Mouse (Mus musculus) heart, postnatal 4 days (tissue): ENCODE data around the gene Thoc5. TPM values are rescaled to one million over a fixed set of nuclear protein-coding genes. Genes with fewer than 3 reads are reported as not detected.

Experiments used
- DNase-seq: peaks from one replicate; pipeline ENCODE4 v3.0.0; 2021
- total RNA-seq, 2 experiments: library from RNA; stranded (reverse); gene quantifications; 2 replicates each; pipeline ENCODE4 v1.2.3; 2021

The Thoc5 gene
- 10 to 100 TPM; 22.4 to 23.8 TPM for total RNA-seq

- peak; percentile 81 for DNase-seq
Observed at GRCm38 (mm10) chr11:4894848-4895816, at the start of gene Thoc5. Gene Thoc5, plus strand, starts transcription at chr11:4895320.

- peak; percentile 60 for DNase-seq
Observed at GRCm38 (mm10) chr11:4848483-4849248, 46.5 kb upstream of the Thoc5 start.

GRCm38 (mm10) chr11:4849258-4849943 lies 45.7 kb upstream of the Thoc5 start, which contains the start of gene Nf2:
Gene Nf2, minus strand, starts transcription at chr11:4849536.
- DNase-seq = peak; percentile 97

GRCm38 (mm10) chr11:4850404-4850803 lies 44.7 kb upstream of the Thoc5 start:
- no peak for DNase-seq

GRCm38 (mm10) chr11:4853021-4853420 lies 42.1 kb upstream of the Thoc5 start:
- no peak for DNase-seq

- no peak for DNase-seq
Observed at GRCm38 (mm10) chr11:4854181-4854580, 40.9 kb upstream of the Thoc5 start.

GRCm38 (mm10) chr11:4858416-4858815 lies 36.7 kb upstream of the Thoc5 start:
- DNase-seq = peak; percentile 12

- no peak for DNase-seq
Observed at GRCm38 (mm10) chr11:4860986-4861385, 34.1 kb upstream of the Thoc5 start.

GRCm38 (mm10) chr11:4861816-4862604 lies 33.1 kb upstream of the Thoc5 start:
- no peak for DNase-seq

GRCm38 (mm10) chr11:4862730-4863129 lies 32.4 kb upstream of the Thoc5 start:
- DNase-seq = no peak

GRCm38 (mm10) chr11:4865645-4866251 lies 29.4 kb upstream of the Thoc5 start:
- peak; percentile 74 for DNase-seq

- DNase-seq = peak; percentile 58
Observed at GRCm38 (mm10) chr11:4873755-4874475, 21.2 kb upstream of the Thoc5 start, which contains the start of gene Nipsnap1. Gene Nipsnap1, plus strand, starts transcription at chr11:4873951.

- DNase-seq = no peak
Observed at GRCm38 (mm10) chr11:4874551-4874950, 20.6 kb upstream of the Thoc5 start.

GRCm38 (mm10) chr11:4881087-4881486 lies 14.0 kb upstream of the Thoc5 start:
- no peak for DNase-seq

- peak; percentile 48 for DNase-seq
Observed at GRCm38 (mm10) chr11:4882892-4883627, 12.1 kb upstream of the Thoc5 start.

- DNase-seq = peak; percentile 52
Observed at GRCm38 (mm10) chr11:4885385-4885903, 9.7 kb upstream of the Thoc5 start.

GRCm38 (mm10) chr11:4886987-4887386 lies 8.1 kb upstream of the Thoc5 start:
- DNase-seq = no peak

GRCm38 (mm10) chr11:4900437-4900836 lies 5.3 kb downstream of the Thoc5 start:
- DNase-seq = no peak

- DNase-seq = no peak
Observed at GRCm38 (mm10) chr11:4901956-4902355, 6.8 kb downstream of the Thoc5 start.
